Mouse (Mus musculus): ENCODE measurements around the gene Med31.
"Not testable (repeated sequence)": the region's sequence is repeated elsewhere in the genome, so short reads cannot be mapped to it uniquely, and the experiment has no call there.

Med31 gene

GRCm38 (mm10) chr11:72203440-72203839, 12.0 kb downstream of the Med31 start:
- DNase-seq (ENCODE audit: low read depth, low spot score) = no peak

GRCm38 (mm10) chr11:72196506-72196905, 18.9 kb downstream of the Med31 start:
- DNase-seq (ENCODE audit: low read depth, low spot score) = no peak

DNA sequence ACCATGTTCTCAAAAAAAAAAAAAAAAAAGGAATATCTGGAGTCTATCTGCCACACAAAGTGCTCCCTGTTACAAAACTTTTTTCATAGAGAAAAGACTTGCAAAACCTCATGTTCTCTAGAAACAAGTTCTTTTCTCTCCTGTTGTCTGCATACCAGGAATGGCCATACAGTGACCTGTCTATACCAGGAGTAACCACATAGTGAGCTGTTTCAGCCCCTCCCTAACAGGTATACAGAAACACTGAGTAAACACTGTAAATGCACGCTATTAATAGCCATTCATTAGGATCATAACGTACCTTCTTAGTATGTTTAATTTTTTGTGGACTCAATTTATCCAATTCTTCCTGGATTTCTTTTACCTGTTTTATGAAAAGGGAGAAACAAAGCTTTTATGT, 21.1 kb downstream of the Med31 start:
- no peak for DNase-seq (ENCODE audit: low read depth, low spot score)

GRCm38 (mm10) chr11:72190857-72191256, 24.5 kb downstream of the Med31 start:
- DNase-seq (ENCODE audit: low read depth, low spot score) = no peak

- no peak for DNase-seq (ENCODE audit: low read depth, low spot score)
These were observed 31.1 kb downstream of the Med31 start for GRCm38 (mm10) chr11:72184252-72184651.

DNA sequence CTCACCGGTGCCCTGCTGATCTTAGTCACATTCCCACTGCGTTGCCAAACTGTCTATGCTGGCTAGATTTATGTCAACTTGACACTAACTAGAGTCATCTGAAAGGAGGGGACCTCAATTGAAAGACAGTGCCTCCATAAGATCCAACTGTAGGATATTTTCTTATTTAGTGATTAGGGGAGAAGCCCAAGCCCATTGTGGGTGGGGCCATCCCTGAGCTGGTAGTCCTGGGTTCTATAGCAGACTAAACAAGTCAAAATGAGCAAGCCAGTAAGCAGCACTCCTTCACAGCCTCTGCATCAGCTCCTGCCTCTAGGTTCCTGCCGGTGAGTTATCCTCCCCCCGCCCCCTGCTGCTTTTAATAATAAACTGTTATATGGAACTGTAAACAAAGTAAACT, 34.3 kb downstream of the Med31 start:
- DNase-seq (ENCODE audit: low read depth, low spot score) = no peak

GRCm38 (mm10) chr11:72180556-72180955, 34.8 kb downstream of the Med31 start:
- DNase-seq (ENCODE audit: low read depth, low spot score) = no peak

DNA sequence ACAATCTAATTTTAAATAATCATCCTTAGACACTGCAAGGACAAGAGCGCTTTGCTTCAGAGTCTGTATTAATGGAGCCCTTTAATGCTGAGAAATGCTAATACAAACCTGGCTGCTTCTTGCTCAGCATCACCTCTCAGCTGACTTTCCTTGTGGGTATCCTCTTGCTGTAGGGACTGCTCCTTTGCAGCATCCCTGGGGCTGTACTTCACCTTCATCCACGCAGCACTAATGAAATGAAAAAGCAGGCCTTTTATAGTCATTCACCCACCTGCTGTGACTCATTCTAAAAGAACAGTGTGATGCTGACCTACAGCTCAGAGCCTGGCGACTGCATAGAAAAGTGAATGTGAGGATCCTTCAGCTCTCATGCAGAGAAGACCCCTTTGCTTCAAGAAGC, 38.8 kb downstream of the Med31 start:
- no peak for DNase-seq (ENCODE audit: low read depth, low spot score)

DNA sequence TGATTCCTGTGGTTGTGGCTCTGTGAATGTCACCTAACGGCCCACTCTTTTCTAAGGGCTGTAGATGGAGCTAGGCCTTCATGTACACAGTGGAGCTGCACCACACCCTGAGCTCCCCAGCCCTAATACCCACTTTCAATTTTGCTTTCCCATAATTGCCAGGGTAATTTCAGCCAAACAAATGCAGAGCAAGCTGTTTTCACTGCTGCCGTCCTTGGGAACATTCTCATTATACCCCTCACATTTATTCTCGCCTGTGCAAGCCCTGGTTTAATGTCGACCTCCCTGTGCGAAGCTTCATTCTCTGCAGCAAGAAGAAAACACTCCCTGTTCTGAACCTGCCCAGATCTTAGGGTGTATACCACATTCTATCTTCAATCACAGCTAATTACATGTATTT, 39.4 kb downstream of the Med31 start:
- no peak for DNase-seq (ENCODE audit: low read depth, low spot score)

DNA sequence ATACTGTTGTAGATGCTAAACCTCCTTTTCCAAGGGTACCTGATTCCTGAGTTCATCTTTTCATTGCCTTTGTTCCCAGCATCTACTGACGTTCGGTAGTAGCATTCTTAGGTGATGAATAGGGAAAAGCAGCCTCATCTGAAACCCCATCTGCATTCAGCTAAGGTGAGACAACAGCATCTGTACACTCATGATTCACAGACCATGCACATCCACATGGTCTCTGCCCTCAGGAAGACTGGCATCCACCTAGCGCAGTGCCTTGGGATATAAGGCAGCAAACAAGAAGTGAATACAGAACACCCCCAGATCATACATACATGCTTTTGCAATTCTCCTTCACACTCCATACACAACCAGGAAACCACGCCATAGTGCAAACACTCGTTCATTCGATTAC, 40.7 kb downstream of the Med31 start:
- DNase-seq (ENCODE audit: low read depth, low spot score) = no peak

GRCm38 (mm10) chr11:72173506-72173905, 41.9 kb downstream of the Med31 start:
- no peak for DNase-seq (ENCODE audit: low read depth, low spot score)

GRCm38 (mm10) chr11:72171906-72172305, 43.5 kb downstream of the Med31 start:
- DNase-seq (ENCODE audit: low read depth, low spot score) = not testable (repeated sequence)

- DNase-seq (ENCODE audit: low read depth, low spot score) = no peak
These were observed 45.5 kb downstream of the Med31 start for GRCm38 (mm10) chr11:72169871-72170270.

GRCm38 (mm10) chr11:72163198-72163597, 52.2 kb downstream of the Med31 start:
- DNase-seq (ENCODE audit: low read depth, low spot score) = no peak
